Mouse (Mus musculus) macrophage (primary cell): ENCODE results near the gene Tagln2. TPM values are rescaled to one million over a fixed set of nuclear protein-coding genes. Genes with fewer than 3 reads are reported as not detected.

Source experiments
- H3K27ac ChIP-seq: fragments of 350-480 bp; formaldehyde crosslinking; 2 replicates; pipeline ENCODE4 v1.9.0; 2021
- H3K36me3 ChIP-seq: fragments of 350-480 bp; formaldehyde crosslinking; 2 replicates; pipeline ENCODE4 v1.9.0; 2021; ENCODE audit errors: inconsistent target
- H3K4me3 ChIP-seq: fragments of 350-480 bp; formaldehyde crosslinking; 2 replicates; pipeline ENCODE4 v1.9.0; 2021; ENCODE audit errors: inconsistent target
- H3K79me2 ChIP-seq: fragments of 350-480 bp; formaldehyde crosslinking; 2 replicates; pipeline ENCODE4 v1.9.0; 2021; ENCODE audit errors: inconsistent target
- WGBS: methylation state at CpG from one replicate; pipeline ENCODE4 v1.1.7; 2026; ENCODE audit warnings: inconsistent platforms; ENCODE audit not compliant: missing documents; 5-methylcytosine and 5-hydroxymethylcytosine counted together
- polyA plus RNA-seq: library from polyadenylated mRNA; stranded (reverse); fragments of 250-400 nt; gene quantifications from 3 replicates; pipeline ENCODE4 v1.2.4, GENCODE M21; 2018; ENCODE audit warnings: inconsistent platforms

Gene Tagln2
- polyA plus RNA-seq, 1 experiment from 2014 or later = 441 TPM

DNA sequence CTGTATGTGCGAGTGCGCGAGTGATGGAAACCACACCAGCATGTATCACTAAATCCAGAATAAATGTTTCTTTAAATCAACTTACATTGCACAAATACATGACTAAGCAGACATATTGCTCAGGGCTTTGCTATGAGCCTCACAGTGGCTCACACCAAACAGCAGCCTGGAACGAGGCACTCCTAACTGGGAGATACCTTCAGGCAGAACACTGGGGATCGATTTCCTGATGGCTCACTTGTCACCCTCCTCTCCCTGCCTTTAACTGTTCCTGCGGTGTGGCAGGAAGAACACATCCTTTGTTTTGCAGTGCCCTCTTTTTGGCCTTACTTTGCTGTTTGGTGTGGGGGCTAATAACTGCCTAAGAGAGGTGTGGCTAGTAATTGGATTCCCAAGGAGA lies 19.8 kb downstream of the Tagln2 start:
- Histone ChIP-seq H3K4me3 (no peak overlapping the region), H3K79me2 (no peaks in the 10 kb centered on the region), H3K27ac (no peak overlapping the region), H3K36me3 (no peaks in the 10 kb centered on the region)
- WGBS = 73% methylated on average over 6 of the region's 6 CpGs

DNA sequence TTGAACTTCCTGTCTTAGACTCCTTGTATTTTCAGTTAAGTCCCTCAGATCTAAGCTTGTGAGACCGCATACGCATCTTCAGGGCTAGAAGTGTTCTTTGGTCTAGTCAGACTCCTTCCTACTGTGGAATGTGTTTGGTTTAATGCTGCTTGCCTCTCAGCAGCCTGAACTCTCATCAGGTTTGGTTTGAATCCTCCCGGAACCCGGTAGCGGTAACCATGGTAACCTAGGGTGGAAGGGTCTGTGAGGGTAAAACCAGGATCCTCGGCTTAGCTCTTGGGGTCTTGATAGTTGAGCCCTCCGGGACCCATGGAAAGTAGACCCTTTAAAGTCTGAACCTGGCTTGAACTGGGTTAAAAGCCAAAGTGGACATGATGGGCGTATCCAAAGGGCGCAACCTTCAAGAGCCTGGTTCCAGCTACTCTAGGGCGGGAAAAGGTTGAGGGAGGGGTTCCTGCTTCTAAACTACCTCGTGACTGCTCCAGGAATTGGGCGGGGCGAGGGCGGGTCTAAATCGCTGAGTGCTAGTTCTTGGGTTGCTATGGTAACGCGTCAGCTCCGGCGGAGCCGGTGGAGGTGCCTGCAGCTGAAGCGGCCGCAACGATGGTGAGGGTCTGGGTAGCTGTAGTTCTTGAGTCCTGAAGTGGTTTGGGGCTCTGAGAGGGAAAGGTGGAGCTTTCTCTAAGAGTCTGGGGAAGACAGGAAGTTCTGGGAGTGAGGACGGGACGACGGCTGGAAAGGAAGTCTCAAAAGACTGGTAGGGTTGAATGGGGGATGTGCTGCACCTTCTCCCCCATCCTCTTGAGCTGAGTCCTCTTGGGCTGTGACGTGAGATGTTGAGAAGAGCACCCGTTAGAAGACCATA lies 21.0 kb downstream of the Tagln2 start, which contains the start of gene Cfap45:
Gene Cfap45, plus strand, starts transcription at position 226 of the 865 bp plus-strand sequence.
- H3K36me3 ChIP-seq = no peaks in the 10 kb centered on the region
- H3K79me2 ChIP-seq = no peaks in the 10 kb centered on the region
- 7% methylated on average over 28 of the region's 28 CpGs for WGBS
- peak within 1 kb of the TSS; percentile 33 for H3K4me3 ChIP-seq
- peak within 1 kb of the TSS; percentile 45 for H3K27ac ChIP-seq

DNA sequence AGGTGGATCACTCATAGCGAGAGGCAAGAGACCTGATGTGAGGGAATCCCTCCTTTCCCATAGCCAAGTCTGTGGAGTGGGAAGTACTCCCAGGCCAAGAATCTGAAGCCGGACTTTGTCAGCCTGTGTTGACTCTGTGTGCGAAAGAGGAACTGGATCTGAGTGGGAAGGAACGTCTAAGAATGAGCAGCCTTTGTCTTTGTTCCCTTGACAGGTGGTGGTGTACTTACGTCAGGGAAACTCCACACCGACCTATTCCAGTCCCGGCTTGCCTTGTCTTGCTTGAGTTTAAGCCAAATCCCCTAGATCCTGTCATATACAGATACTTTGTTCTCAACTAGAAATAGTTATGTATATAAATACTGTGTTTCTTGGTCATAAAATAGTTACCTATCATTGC lies 22.7 kb downstream of the Tagln2 start:
- Histone ChIP-seq H3K27ac (0 out of 2 replicates have a peak overlapping the region, but pooled peaks have one; percentile 10), H3K79me2 (no peaks in the 10 kb centered on the region), H3K4me3 (no peak overlapping the region), H3K36me3 (no peaks in the 10 kb centered on the region)
- 11% methylated on average over 7 of the region's 7 CpGs for WGBS

DNA sequence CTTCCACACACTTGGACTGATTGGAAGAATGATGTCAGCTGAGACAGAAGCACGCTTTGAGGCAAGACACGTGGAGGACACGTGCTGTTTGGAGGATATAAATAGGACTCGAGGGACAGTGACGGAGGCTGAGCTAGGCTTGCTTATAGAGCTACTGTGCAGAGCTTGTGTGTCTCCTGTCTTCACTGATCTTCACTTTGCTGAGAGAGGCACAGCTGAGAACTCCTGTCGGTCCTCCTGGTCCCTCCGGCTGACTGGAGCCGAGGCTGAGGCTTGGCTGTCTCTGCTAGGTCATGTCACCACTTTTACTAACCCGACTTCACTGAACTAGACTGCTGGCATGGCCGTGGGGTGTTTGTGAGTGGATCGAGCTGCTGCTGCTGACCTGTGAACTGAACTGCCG lies 23.9 kb downstream of the Tagln2 start:
- Histone ChIP-seq H3K36me3 (no peaks in the 10 kb centered on the region), H3K79me2 (no peaks in the 10 kb centered on the region), H3K4me3 (no peak overlapping the region), H3K27ac (no peak overlapping the region)
- 82% methylated on average over 12 of the region's 12 CpGs for WGBS

DNA sequence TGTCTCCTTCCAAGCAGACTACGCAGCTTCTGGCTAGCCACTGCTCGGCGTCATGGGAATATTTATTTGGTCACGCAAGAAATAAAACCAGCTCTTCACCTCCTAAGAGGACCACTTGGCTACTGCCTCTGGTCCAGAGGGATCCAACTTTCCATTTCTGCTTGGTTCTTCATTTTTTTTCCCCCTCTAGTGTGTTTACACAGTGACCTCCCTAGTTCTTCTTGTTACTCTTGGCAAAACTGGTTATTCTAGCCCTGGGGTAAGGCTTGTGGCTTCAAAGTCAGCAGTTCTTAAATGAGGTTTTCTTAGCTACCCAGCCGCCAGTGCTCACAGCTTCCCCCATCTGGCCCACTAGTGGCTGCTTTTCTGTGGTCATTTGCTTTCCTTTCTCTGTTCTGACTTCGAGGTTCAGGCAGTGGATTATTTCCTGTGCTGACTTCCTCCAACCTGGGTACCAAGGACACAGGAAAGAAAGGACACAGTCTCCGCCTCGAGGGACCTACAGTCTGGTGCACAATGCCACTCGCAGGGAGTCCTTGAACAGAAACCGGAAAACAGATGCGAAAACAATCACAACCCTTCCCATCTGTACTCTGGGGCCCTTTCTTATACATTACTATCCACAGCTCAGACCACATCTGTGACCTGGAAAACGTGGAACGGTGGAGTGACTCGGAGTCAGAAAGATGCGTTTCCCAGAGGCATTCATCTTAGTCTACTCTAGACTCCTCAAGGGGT lies 25.3 kb downstream of the Tagln2 start:
- no peaks in the 10 kb centered on the region for H3K36me3 ChIP-seq
- 4% methylated on average over 15 of the region's 15 CpGs for WGBS
- H3K4me3 ChIP-seq = peak overlapping the region; percentile 3; the same call in 1 of the 2 replicates
- H3K27ac ChIP-seq = peak overlapping the region; percentile 77
- no peaks in the 10 kb centered on the region for H3K79me2 ChIP-seq

DNA sequence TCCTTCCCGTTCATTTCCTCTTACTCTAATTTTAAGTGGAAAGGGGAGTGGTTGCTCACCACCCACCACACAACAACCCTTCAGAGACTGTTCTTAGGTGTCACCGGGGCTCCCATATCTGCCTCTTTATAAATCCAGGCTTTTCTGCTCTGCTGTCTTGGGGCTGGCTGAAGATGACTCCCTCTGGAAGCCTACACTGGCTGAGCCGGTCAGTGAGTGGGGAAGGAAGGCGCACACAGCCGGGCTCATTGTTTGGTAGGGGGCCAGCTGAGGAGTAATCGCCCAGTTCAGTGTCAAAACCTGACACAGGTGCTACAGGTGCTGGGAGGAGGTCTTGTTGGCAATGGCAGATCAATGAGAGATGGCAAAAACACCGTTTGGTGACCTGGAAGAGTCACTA lies 26.1 kb downstream of the Tagln2 start:
- Histone ChIP-seq H3K27ac (no peak overlapping the region), H3K79me2 (no peaks in the 10 kb centered on the region), H3K4me3 (peak overlapping the region; percentile 1; the same call in 1 of the 2 replicates), H3K36me3 (no peaks in the 10 kb centered on the region)
- WGBS = 19% methylated on average over 7 of the region's 7 CpGs

DNA sequence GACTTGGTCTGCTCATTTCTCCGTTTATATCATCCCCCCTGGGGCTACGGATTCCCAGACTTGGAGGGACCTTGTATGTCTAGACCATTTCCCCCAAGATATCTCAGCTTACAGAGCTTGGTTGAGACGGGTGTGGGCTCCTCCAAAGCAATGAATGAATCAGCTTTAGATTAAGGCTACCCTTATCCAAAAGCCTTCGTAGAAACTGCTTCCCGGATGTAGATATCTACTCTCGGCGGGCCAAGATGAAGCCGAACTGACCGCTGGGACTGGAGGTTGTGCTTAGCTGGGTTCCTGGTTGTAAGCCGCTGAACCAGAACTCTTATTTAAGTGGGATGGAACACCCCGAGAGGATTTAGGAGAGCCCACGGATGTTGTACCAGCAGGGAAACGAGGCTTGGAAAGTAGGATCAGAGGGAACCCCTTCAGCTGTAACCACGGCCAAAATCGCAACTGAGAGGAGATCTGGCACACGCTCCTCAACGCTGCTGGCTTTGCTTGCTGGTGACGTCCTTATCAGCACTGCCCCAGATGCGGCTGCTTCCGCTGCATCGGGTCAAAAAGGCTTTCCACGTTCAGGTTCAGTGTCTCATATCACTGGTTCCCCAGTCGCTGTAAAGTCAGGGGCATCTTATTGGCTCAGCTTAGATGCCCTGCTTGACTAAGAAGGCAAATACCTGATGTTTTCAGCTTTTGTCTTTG lies 26.7 kb downstream of the Tagln2 start:
- no peak overlapping the region for H3K27ac ChIP-seq
- H3K4me3 ChIP-seq = peak overlapping the region; percentile 1; the same call in 1 of the 2 replicates
- WGBS = 24% methylated on average over 23 of the region's 23 CpGs
- no peaks in the 10 kb centered on the region for H3K36me3 ChIP-seq
- no peaks in the 10 kb centered on the region for H3K79me2 ChIP-seq

DNA sequence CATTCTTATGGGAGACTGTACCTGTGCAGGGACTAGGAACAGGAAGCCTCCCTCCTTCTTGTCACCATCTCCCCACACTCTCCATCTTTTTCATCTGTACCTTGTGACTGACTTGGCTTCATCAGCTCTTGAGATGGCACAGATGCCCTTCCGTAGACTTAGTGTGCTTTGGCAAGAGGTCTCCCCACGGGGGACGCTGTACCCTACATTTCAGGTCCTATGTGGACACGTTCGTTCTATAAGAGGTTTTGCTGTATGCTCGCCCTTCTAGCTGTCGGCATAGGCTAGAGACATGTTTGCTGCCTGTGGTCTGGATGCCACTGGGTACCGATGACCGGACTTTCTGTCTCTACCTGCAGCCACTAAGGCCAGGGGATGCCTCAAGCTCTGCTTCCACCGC lies 27.6 kb downstream of the Tagln2 start:
- WGBS = 93% methylated on average over 10 of the region's 10 CpGs
- H3K27ac ChIP-seq = no peak overlapping the region
- H3K36me3 ChIP-seq = no peaks in the 10 kb centered on the region
- H3K79me2 ChIP-seq = no peaks in the 10 kb centered on the region
- no peak overlapping the region for H3K4me3 ChIP-seq

DNA sequence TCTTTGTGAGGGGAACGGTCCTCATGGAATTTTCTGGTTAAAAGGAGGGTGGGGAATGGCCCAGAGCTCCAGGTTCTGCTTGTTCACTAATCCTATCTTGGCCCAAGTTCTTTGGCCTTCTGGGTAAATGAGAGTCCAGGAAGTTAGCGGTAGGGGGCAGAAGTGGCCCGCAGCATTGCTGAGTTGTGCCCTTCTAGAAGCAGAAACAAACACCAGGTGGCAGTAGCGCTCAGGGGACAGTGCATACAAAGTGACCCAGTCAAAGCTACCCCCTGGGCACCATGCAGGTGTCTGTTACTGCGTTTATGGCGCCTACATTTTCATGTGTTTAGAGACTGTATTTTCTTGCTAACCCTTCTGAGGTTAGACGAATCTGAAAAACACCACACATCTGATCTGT lies 28.9 kb downstream of the Tagln2 start:
- WGBS = 2% methylated on average over 7 of the region's 7 CpGs
- no peak overlapping the region for H3K4me3 ChIP-seq

DNA sequence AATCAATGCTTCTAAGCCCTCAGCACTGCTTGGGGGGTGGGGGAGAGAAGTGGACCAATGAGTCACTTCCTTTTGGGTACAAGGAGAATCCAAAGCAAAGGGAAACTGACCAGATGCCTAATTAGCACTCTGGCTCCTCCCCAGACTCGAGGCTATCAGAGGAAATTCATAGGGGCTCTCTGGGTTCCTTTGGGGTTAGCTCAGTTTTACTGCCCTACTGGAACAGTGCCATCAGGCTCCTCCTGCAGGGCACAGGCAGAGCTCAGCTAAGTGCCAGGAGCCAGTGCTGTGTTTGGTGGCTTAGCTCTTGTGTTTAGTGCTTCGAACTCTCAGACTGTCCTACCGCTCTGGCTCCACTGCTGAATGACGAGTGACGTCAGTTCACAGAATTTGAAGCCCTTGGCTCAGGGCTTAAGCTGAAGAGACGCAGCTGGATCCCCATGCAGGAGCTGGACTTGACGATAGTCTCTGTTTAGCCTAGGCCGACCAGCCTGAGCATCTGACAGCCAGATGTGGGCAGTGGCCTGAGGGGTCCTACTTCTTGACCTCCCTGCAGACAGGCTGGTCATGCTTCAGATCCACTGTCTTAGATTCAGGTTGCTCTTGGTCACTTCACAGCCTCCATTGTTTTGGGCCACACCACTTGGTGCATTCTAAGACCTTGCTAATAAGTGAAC lies 30.8 kb downstream of the Tagln2 start:
- no peak overlapping the region for H3K4me3 ChIP-seq
- WGBS = 36% methylated on average over 8 of the region's 8 CpGs
- no peaks in the 10 kb centered on the region for H3K79me2 ChIP-seq
- no peaks in the 10 kb centered on the region for H3K36me3 ChIP-seq
- H3K27ac ChIP-seq = no peak overlapping the region

More for the DNA sequence above, 28.9 kb downstream of the Tagln2 start:
- Histone ChIP-seq H3K36me3 (no peaks in the 10 kb centered on the region), H3K27ac (no peak overlapping the region), H3K79me2 (no peaks in the 10 kb centered on the region)

DNA sequence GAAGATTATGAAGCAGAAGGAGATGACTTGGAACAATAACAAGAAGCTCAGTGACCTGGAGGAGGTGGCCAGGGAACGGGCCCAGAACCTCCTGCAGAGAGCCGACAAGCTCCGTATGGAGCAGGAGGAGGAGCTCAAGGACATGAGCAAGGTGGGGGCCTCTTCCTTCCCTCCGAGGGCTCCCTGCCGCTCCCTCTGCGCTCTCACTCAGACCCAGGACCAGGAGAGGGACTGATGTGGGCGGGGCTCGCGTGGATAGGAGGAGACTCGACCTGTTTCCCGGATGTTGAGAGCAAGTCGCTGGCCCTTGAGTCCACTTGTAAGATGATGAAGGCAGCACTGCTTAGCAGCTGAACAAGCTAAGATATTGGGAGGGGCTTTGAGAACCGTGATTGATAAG lies 32.7 kb downstream of the Tagln2 start:
- Histone ChIP-seq H3K36me3 (no peaks in the 10 kb centered on the region), H3K27ac (no peak overlapping the region), H3K4me3 (no peak overlapping the region), H3K79me2 (no peaks in the 10 kb centered on the region)
- WGBS = 54% methylated on average over 12 of the region's 13 CpGs

DNA sequence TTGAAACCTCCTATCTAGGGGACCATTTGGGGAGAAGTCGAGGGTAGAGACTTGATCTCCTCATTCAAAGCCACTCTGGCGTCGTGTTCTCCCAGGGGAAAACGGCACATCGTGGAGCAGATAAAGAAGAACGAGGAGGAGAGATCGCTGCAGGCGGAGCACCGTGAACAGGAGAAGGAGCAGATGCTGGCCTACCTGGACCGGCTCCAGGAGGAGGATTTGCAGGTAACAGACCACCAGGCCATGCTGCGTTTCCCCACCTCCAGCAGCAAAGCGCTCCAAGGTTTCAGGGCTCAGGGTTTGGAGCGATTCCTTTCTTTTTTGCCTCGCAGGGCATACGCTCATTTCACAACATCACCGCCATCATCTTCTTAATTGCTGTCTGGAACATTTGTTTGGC lies 35.3 kb downstream of the Tagln2 start:
- H3K79me2 ChIP-seq = no peaks in the 10 kb centered on the region
- no peaks in the 10 kb centered on the region for H3K36me3 ChIP-seq
- H3K4me3 ChIP-seq = no peak overlapping the region
- no peak overlapping the region for H3K27ac ChIP-seq
- WGBS = 91% methylated on average over 16 of the region's 16 CpGs

DNA sequence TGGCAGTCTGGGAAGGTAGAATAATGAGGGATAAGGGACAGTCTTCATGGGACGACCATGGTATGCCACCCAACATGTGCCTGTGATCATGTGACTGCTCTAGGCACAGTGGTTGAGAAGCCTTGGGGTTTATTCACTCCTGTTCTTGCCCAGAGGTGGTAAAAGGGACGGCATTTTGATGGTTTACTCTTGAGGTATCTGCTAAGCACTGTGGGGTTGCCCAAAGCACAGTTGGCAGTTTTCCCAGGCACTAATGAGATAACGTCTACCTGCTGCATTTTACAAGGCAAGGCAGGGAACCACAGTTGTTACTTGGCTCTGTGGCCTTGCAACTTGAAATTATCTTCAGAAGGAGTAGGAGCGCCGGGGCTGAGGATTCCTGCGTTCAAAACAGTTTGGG lies 40.0 kb downstream of the Tagln2 start:
- Histone ChIP-seq H3K27ac (no peak overlapping the region), H3K36me3 (no peaks in the 10 kb centered on the region), H3K79me2 (no peaks in the 10 kb centered on the region), H3K4me3 (no peak overlapping the region)
- WGBS = 75% methylated on average over 5 of the region's 6 CpGs

DNA sequence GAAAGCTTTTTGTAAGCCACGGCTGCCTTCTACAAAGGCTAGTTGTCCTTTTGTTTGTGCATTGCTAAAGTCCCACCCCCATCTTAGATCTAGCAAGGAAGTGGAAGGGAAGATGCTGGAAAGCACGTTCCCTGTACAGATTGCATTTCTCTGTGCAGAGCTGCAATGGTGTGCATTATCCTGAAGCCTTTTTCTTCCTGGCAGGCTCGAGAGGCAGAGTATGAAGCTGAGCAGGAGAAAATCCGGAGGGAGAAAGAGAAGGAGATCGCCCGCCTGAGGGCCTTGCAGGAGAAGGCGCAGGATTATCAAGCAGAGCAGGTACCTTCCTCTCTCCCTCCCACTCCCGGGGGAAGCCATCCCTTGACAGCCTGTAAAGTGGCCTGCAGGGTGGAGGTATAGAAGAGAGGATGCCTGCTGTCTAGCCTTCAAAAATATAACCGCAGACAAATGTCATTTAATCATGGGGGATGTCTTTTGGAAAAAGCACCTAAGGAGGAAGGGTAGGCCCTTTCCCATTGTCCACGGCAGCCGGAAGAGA lies 40.5 kb downstream of the Tagln2 start:
- WGBS = 89% methylated on average over 9 of the region's 11 CpGs
- Histone ChIP-seq H3K4me3 (no peak overlapping the region), H3K36me3 (no peaks in the 10 kb centered on the region), H3K27ac (no peak overlapping the region), H3K79me2 (no peaks in the 10 kb centered on the region)
